Mouse (Mus musculus) limb, embryonic 12.5 days (tissue): ENCODE results near the gene Prox2. TPM values are rescaled to one million over a fixed set of nuclear protein-coding genes. Genes with fewer than 3 reads are reported as not detected.

Source experiments
- ATAC-seq: fragments of 200-750 bp; cut with Nextera tagmentation; 2 replicates; pipeline ENCODE4 v1.8.0; 2017; ENCODE audit warnings: low read depth, moderate TSS enrichment; ENCODE audit not compliant: insufficient number of reproducible peaks, insufficient read depth, low FRiP score, low TSS enrichment
- H3K27ac ChIP-seq: fragments of 300-500 bp; sonication (generic); 2 replicates; pipeline ENCODE4 v1.5.1; 2016; ENCODE audit warnings: mild to moderate bottlenecking, moderate library complexity
- H3K27me3 ChIP-seq: fragments of 300-500 bp; sonication (generic); 2 replicates; pipeline ENCODE4 v1.6.1; 2016; ENCODE audit warnings: mild to moderate bottlenecking, moderate library complexity
- H3K36me3 ChIP-seq: fragments of 300-500 bp; sonication (generic); 2 replicates; pipeline ENCODE4 v1.6.1; 2016; ENCODE audit warnings: mild to moderate bottlenecking, moderate library complexity
- H3K4me1 ChIP-seq: fragments of 300-500 bp; sonication (generic); replicated peaks from 2 replicates; pipeline ENCODE4 v1.6.1; 2016
- H3K4me2 ChIP-seq: fragments of 300-500 bp; sonication (generic); 2 replicates; pipeline ENCODE4 v1.6.1; 2016; ENCODE audit warnings: mild to moderate bottlenecking, moderate library complexity
- H3K4me3 ChIP-seq: fragments of 300-500 bp; sonication (generic); replicated peaks from 2 replicates; pipeline ENCODE4 v1.5.1; 2016; ENCODE audit warnings: mild to moderate bottlenecking
- H3K9ac ChIP-seq: fragments of 300-500 bp; sonication (generic); replicated peaks from 2 replicates; pipeline ENCODE4 v1.6.1; 2016; ENCODE audit warnings: mild to moderate bottlenecking, moderate library complexity
- H3K9me3 ChIP-seq: fragments of 300-500 bp; sonication (generic); 2 replicates; pipeline ENCODE4 v1.6.1; 2016; ENCODE audit warnings: mild to moderate bottlenecking, moderate library complexity
- WGBS: fragments of 180-500 bp; shearing (Covaris S2); methylation state at CpG from one replicate; pipeline ENCODE4 v1.1.7; 2016; 5-methylcytosine and 5-hydroxymethylcytosine counted together
- polyA plus RNA-seq: library from polyadenylated mRNA; unstranded; fragments of >200 nt; fragmentation: Nextera tagmentation; extraction: Ambion mirVana; gene quantifications from 2 replicates; pipeline ENCODE4 v1.2.1, GENCODE M21; 2016

Prox2 gene
- polyA plus RNA-seq, 1 experiment from 2014 or later: 4.2 TPM

DNA sequence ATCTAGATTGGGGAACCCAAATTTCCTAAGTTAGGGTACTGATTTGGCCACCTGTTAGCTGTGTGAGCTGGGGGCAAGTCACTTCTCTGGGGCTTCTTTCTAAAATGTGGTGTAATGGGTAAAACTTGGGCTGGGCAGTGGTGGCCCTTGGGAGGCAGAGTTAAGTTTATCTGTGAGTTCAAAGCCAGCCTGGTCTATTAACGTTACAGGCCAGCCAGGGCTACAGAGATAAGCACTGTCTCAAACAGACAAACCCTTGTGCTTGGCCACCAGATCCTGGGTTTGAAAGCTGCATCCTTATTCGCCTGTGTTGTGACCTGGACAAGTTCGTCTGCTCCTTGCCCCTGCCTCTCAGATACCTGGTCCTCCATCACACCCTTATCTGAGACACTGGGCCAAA lies 19.4 kb downstream of the Prox2 start:
- H3K4me1 ChIP-seq: peaks cover 23% of the 10 kb centered on the region
- H3K27ac ChIP-seq: no peak overlapping the region
- WGBS: 79% methylated on average over 3 of the region's 3 CpGs
- H3K4me2 ChIP-seq: no peak overlapping the region
- peaks cover 36% of the 10 kb centered on the region for H3K36me3 ChIP-seq
- ATAC-seq: no peak
- no peak overlapping the region for H3K4me3 ChIP-seq
- H3K27me3 ChIP-seq: no peaks in the 10 kb centered on the region
- H3K9me3 ChIP-seq: peaks cover 8% of the 10 kb centered on the region
- no peak overlapping the region for H3K9ac ChIP-seq

DNA sequence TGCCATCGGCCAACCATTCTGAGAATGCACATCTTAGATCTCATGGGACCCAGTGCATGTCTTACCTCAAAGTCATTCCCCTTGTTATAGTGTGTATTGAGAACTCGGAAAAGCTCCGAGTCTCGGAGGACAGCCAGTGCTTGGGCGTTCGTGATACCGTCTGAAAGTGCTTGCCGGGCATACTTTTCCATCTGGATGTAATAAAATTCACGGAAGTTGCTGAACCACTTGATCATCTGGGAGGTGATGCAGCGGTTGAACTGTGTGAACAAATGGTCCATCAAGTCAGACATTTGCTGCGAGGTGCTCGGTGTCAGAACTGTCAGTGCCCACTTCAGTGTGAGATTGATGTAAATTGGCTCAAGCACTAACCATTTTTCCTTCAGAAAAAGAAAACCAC lies 22.7 kb downstream of the Prox2 start:
- H3K9me3 ChIP-seq: peaks cover 8% of the 10 kb centered on the region
- H3K4me2 ChIP-seq: no peak overlapping the region
- 40% methylated on average over 12 of the region's 12 CpGs for WGBS
- H3K4me1 ChIP-seq: peaks cover 6% of the 10 kb centered on the region
- H3K9ac ChIP-seq: no peak overlapping the region; the same call in 1 of the 2 replicates
- no peak overlapping the region for H3K27ac ChIP-seq
- no peak for ATAC-seq
- H3K4me3 ChIP-seq: no peak overlapping the region
- H3K36me3 ChIP-seq: peaks cover 36% of the 10 kb centered on the region
- no peaks in the 10 kb centered on the region for H3K27me3 ChIP-seq

DNA sequence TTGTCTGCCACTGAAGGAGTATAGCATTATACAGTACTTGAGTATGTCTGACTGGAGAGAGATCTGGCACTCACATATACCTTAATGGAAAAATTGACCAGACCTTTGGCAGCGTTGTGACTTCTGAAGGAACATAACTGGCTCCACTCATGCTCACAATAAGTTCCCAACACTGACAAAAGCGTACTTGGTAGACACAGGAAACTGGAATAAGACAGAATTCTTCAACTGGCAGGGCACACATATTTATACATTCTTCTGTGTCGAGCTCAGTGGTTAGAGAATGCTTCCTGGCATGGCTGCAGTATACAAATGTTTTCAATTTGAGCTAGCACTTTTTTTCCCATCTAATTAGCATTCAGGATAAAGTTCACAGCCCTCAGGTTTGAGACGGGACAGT lies 25.6 kb downstream of the Prox2 start:
- H3K4me1 ChIP-seq: peaks cover 6% of the 10 kb centered on the region
- ATAC-seq: no peak
- H3K9me3 ChIP-seq: peaks cover 8% of the 10 kb centered on the region
- H3K27me3 ChIP-seq: no peaks in the 10 kb centered on the region
- 74% methylated on average over 4 of the region's 4 CpGs for WGBS
- H3K36me3 ChIP-seq: peaks cover 30% of the 10 kb centered on the region
- no peak overlapping the region for H3K9ac ChIP-seq
- H3K4me3 ChIP-seq: no peak overlapping the region
- H3K4me2 ChIP-seq: no peak overlapping the region
- H3K27ac ChIP-seq: no peak overlapping the region

DNA sequence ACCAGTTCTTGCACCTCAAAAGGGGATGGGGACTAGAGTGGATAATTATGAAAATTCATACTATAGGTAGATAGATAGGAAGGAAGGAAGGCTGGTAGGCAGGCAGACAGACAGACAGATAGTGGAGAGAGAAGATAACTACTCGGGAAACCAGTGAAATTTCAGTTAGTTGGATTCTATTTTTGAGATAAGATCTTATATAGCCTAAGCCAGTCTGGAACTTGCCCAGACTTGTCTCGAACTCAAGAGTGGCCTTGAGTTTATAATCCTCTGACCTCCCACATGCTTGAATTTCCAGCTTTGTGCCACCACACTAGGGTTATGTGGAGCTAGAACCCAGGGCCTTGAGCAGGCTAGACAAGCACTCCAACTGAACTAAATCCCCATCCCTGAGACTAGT lies 26.3 kb downstream of the Prox2 start:
- H3K9ac ChIP-seq: no peak overlapping the region
- H3K27me3 ChIP-seq: no peaks in the 10 kb centered on the region
- H3K27ac ChIP-seq: no peak overlapping the region
- H3K4me1 ChIP-seq: peaks cover 6% of the 10 kb centered on the region
- peaks cover 25% of the 10 kb centered on the region for H3K36me3 ChIP-seq
- 87% methylated on average over 2 of the region's 2 CpGs for WGBS
- ATAC-seq: no peak
- H3K4me2 ChIP-seq: no peak overlapping the region
- no peak overlapping the region for H3K4me3 ChIP-seq
- peaks cover 7% of the 10 kb centered on the region for H3K9me3 ChIP-seq

DNA sequence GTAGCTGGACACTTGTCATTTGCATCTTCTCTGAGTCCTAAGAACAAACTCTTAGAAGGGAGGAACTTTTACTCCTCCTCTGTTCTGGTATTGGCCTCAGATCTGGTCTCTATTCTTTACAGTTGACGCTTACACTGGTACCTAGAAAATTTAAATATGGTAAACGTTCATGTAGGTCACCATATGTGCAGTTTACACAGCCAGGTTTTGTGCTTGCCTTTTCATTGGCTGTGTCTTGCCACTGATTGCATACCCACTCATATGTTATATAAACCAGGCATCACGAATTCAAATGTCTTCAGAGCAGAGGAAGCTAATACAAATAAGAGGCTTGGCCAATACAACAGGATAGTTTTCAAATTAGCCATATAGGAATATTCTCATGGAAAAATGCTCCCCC lies 33.5 kb downstream of the Prox2 start:
- H3K27ac ChIP-seq: no peak overlapping the region
- H3K4me1 ChIP-seq: no peaks in the 10 kb centered on the region
- H3K36me3 ChIP-seq: peaks cover 37% of the 10 kb centered on the region
- H3K4me3 ChIP-seq: no peak overlapping the region
- H3K9ac ChIP-seq: no peak overlapping the region
- H3K9me3 ChIP-seq: no peaks in the 10 kb centered on the region
- WGBS: 88% methylated on average over 3 of the region's 3 CpGs
- H3K27me3 ChIP-seq: no peaks in the 10 kb centered on the region
- no peak overlapping the region for H3K4me2 ChIP-seq
- ATAC-seq: no peak

DNA sequence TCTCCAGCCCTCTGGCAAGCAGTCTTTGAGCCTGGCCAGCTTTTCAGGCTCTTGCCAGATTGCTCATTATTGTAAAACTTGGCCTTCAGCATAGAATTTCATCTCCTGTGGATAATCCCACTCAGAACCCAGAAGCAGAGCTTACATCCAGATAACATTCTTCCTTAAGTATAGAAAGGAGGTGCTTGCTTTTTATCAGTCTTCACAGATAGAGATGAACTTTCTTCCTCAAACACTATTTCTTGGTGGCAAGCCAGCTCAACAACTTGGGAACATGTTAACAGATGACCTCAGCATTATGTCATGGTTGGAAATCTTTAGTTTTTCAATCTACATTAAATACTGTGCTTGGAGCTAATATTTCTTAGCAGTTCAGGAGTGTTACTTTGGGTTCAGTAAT lies 39.5 kb downstream of the Prox2 start:
- no peaks in the 10 kb centered on the region for H3K27me3 ChIP-seq
- H3K4me1 ChIP-seq: no peaks in the 10 kb centered on the region
- H3K9ac ChIP-seq: no peak overlapping the region
- no peak for ATAC-seq
- H3K4me3 ChIP-seq: no peak overlapping the region
- no peak overlapping the region for H3K27ac ChIP-seq
- no peak overlapping the region for H3K4me2 ChIP-seq
- H3K9me3 ChIP-seq: no peaks in the 10 kb centered on the region
- peaks cover 67% of the 10 kb centered on the region for H3K36me3 ChIP-seq

DNA sequence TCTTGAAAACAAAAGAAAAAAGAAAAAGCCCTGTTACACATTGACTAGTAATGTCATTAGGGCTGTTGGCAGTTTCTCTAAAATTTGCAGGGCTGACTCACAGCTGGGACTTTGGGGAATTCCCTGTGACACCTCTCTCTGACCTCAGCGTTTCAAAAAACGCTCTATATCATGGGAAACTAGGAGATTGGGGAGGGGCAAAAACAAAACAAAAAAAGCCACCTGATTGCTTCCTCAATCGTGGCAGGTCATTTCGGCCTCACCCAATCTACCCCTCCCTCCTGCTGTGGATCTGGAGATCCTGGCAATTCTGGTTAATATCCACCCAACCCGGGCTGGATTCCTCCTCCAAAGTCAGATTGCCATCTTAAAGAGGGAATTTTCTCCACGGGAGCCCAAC lies 59.3 kb downstream of the Prox2 start:
- ATAC-seq: no peak

More for the DNA sequence above, 59.3 kb downstream of the Prox2 start:
- Histone ChIP-seq H3K4me2 (no peak overlapping the region), H3K9me3 (no peaks in the 10 kb centered on the region), H3K4me1 (no peaks in the 10 kb centered on the region), H3K36me3 (peaks cover 75% of the 10 kb centered on the region), H3K27me3 (no peaks in the 10 kb centered on the region), H3K4me3 (no peak overlapping the region), H3K27ac (no peak overlapping the region), H3K9ac (no peak overlapping the region)
- 87% methylated on average over 6 of the region's 6 CpGs for WGBS

Other genes with a start within 250 kb of the Prox2 start
- 0.20 and 0.58 TPM in 2 replicates for gene Ltbp2, start 234.2 kb downstream of the Prox2 start, polyA plus RNA-seq
- 158 and 162 TPM in 2 replicates for gene Fcf1, start 139.9 kb downstream of the Prox2 start, polyA plus RNA-seq
- 17.8 and 18.9 TPM in 2 replicates for gene Arel1, start 139.9 kb downstream of the Prox2 start, polyA plus RNA-seq
- gene Ylpm1, start 114.4 kb downstream of the Prox2 start, polyA plus RNA-seq: 37.4 and 40.0 TPM in 2 replicates
- gene Dlst, start 74 bp upstream of the Prox2 start, polyA plus RNA-seq: 113 and 115 TPM in 2 replicates
- gene Rps6kl1, start 40.5 kb upstream of the Prox2 start, polyA plus RNA-seq: 0.46 and 0.56 TPM in 2 replicates
- 17.0 and 17.8 TPM in 2 replicates for gene Pgf, start 67.0 kb upstream of the Prox2 start, polyA plus RNA-seq
- gene Eif2b2, start 108.7 kb upstream of the Prox2 start, polyA plus RNA-seq: 80.6 and 83.3 TPM in 2 replicates
- gene Mlh3, start 159.8 kb upstream of the Prox2 start, polyA plus RNA-seq: 10.9 and 11.1 TPM in 2 replicates
- gene Acyp1, start 177.7 kb upstream of the Prox2 start, polyA plus RNA-seq: 58.6 and 62.8 TPM in 2 replicates
- gene Zc2hc1c, start 177.8 kb upstream of the Prox2 start, polyA plus RNA-seq: 0.97 and 1.1 TPM in 2 replicates
- gene Nek9, start 228.6 kb upstream of the Prox2 start, polyA plus RNA-seq: 31.1 and 39.1 TPM in 2 replicates